Mouse (Mus musculus) small intestine, adult 2 months (tissue): ENCODE results near the gene Ssr2.

Experiments used
- CTCF ChIP-seq: fragments of 200-500 bp; IDR thresholded peaks from 2 replicates; pipeline ENCODE4 v1.5.1; 2012; ENCODE audit warnings: low read depth, mild to moderate bottlenecking, control low read depth, inconsistent platforms, low read length, moderate library complexity, mixed read lengths; ENCODE audit not compliant: insufficient replicate concordance, insufficient read length; ENCODE audit errors: extremely low read depth
- POLR2A ChIP-seq: fragments of 200-500 bp; IDR thresholded peaks from 2 replicates; pipeline ENCODE4 v1.6.1; 2012; ENCODE audit warnings: low read depth, mild to moderate bottlenecking, control low read depth, inconsistent platforms, low read length, moderate library complexity

DNA sequence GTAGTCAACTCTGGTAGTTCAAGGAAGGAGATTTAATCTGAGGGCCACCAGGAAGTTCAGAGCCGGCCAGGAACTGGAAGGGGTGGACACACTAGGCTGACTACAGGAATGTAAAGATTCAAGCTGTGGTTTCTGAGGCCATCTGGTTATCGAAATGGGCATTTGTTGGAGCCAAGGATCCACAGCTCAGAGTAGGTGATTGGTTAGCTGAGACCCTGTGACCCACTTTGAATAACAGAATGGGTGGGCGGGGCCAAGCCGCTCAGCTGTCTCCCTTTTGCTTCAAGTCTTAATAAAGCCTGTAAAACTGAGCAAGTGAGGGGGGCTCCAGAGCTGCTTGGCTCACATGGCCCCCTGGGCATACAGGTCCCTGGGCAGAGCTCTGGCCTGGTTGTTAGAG is 13.7 kb upstream of the Ssr2 start:
- no peak for TF ChIP-seq CTCF
- no peak for TF ChIP-seq POLR2A
